Mouse (Mus musculus): ENCODE results near the gene Prpf3.

DNA sequence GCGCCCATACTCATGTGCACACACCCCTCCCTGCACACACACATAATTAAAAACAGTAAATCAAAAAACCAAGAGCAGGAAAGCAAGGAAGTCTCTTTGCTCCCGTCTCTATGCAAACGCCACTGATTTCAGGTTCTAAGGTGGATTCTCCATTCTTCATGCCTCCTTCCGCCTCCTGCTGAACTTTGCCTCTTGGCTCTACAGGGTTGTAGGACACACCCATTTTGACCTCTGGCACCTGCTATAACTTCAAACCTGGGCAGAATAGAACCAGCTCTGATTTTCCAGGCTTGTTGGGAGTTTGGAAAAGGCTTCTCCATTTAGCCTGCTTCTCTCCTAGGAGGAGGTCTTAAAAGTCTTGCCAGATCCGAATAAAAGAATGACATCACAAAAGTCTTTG lies 28.7 kb upstream of the Prpf3 start:
- TF ChIP-seq CTCF (IDR thresholded peaks at IDR 0.05; ENCODE audit: control insufficient read depth, insufficient read depth, insufficient read length) (no peak), CEBPB (IDR thresholded peaks at IDR 0.05; ENCODE audit: low read depth) (no peak), MAX (IDR thresholded peaks at IDR 0.05) (no peak), USF1 (IDR thresholded peaks at IDR 0.05; ENCODE audit: low read depth) (no peak), MYOG (IDR thresholded peaks at IDR 0.05; ENCODE audit: control insufficient read depth, extremely low read depth, insufficient read length) (no peak)
